Mouse (Mus musculus): ENCODE data around the gene Tekt5.

Gene Tekt5

GRCm38 (mm10) chr16:10394699-10395540 lies at the start of gene Tekt5:
Tekt5 (minus strand) TSS chr16:10395490.
- DNase-seq (ENCODE audit: low read depth, low spot score), result no peak

- DNase-seq (ENCODE audit: low read depth, low spot score), result no peak
These were observed 48.4 kb upstream of the Tekt5 start for GRCm38 (mm10) chr16:10443723-10444122.

GRCm38 (mm10) chr16:10441761-10442160 lies 46.5 kb upstream of the Tekt5 start:
- DNase-seq (ENCODE audit: low read depth, low spot score), result no peak

- DNase-seq (ENCODE audit: low read depth, low spot score), result no peak
These were observed 46.0 kb upstream of the Tekt5 start for GRCm38 (mm10) chr16:10441328-10441727.

- DNase-seq (ENCODE audit: low read depth, low spot score), result no peak
These were observed 42.8 kb upstream of the Tekt5 start for GRCm38 (mm10) chr16:10438055-10438454.

- no peak for DNase-seq (ENCODE audit: low read depth, low spot score)
These were observed 40.9 kb upstream of the Tekt5 start for GRCm38 (mm10) chr16:10436166-10436565.

GRCm38 (mm10) chr16:10433344-10433743 lies 38.1 kb upstream of the Tekt5 start:
- DNase-seq (ENCODE audit: low read depth, low spot score), result no peak

GRCm38 (mm10) chr16:10432387-10432786 lies 37.1 kb upstream of the Tekt5 start:
- no peak for DNase-seq (ENCODE audit: low read depth, low spot score)

GRCm38 (mm10) chr16:10431911-10432310 lies 36.6 kb upstream of the Tekt5 start:
- no peak for DNase-seq (ENCODE audit: low read depth, low spot score)

- DNase-seq (ENCODE audit: low read depth, low spot score), result no peak
These were observed 25.3 kb upstream of the Tekt5 start for GRCm38 (mm10) chr16:10420447-10421054.

GRCm38 (mm10) chr16:10417723-10418259 lies 22.5 kb upstream of the Tekt5 start:
- DNase-seq (ENCODE audit: low read depth, low spot score), result no peak

GRCm38 (mm10) chr16:10416866-10417265 lies 21.6 kb upstream of the Tekt5 start:
- DNase-seq (ENCODE audit: low read depth, low spot score), result no peak

- no peak for DNase-seq (ENCODE audit: low read depth, low spot score)
These were observed 20.7 kb upstream of the Tekt5 start for GRCm38 (mm10) chr16:10415976-10416375.

GRCm38 (mm10) chr16:10411764-10412746 lies 16.8 kb upstream of the Tekt5 start, which contains the start of gene Nubp1:
Nubp1 (plus strand) TSS chr16:10411948.
- DNase-seq (ENCODE audit: low read depth, low spot score), result peak; percentile 88

GRCm38 (mm10) chr16:10399160-10399559 lies 3.9 kb upstream of the Tekt5 start:
- DNase-seq (ENCODE audit: low read depth, low spot score), result peak; percentile 49

GRCm38 (mm10) chr16:10398755-10399154 lies 3.5 kb upstream of the Tekt5 start:
- no peak for DNase-seq (ENCODE audit: low read depth, low spot score)

- DNase-seq (ENCODE audit: low read depth, low spot score), result no peak
These were observed 2.7 kb downstream of the Tekt5 start for GRCm38 (mm10) chr16:10392587-10392986.

GRCm38 (mm10) chr16:10388634-10389365 lies 6.5 kb downstream of the Tekt5 start:
- no peak for DNase-seq (ENCODE audit: low read depth, low spot score)

- no peak for DNase-seq (ENCODE audit: low read depth, low spot score)
These were observed 10.0 kb downstream of the Tekt5 start for GRCm38 (mm10) chr16:10385261-10385660.

GRCm38 (mm10) chr16:10384544-10384943 lies 10.7 kb downstream of the Tekt5 start:
- DNase-seq (ENCODE audit: low read depth, low spot score), result no peak

GRCm38 (mm10) chr16:10384060-10384497 lies 11.2 kb downstream of the Tekt5 start:
- no peak for DNase-seq (ENCODE audit: low read depth, low spot score)

All from brain, embryonic 18.5 days (tissue).